In the genomic region with DNA sequence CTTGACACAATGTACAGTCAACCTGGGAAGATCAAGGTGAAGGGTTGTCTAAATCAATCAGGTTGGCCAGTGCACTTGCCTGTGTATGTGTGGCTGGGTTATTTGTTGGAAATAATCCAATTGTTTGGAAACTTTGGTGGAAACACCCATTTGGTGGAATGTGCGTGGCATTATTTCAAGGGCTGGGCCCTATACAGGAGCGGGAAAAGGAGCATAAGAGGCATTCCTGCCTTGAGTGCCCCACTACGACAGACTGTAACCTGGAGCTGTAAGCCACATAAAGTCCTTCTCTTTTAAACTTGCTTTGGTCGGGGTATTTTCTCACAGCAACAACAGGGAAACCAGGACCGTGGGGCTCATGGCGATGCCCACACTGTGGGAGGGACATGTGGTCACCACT, we compare ENCODE assay signal across 18 mouse cellular contexts.
"Had no signal": no experiment of that assay in that cellular context is flagged by ENCODE, and none has a peak within 500 bp of the region (broad histone marks: within the 10 kb centered on the region; RNA-seq: fewer than 3 reads in every experiment).

No protein-coding gene starts in this region.

- H3K9me3 ChIP-seq: liver, embryonic 12.5 days; midbrain, embryonic 10.5 days; midbrain, embryonic 12.5 days; neural tube, embryonic 13.5 days; neural tube, embryonic 15.5 days had no signal

- DNase-seq: lung, embryonic 14.5 days; lung, postnatal 10 days; lung, postnatal 4 days; midbrain, embryonic 14.5 days; retina, postnatal 1 day; right cerebral cortex, adult 18-20 months; right cerebral cortex, postnatal 25 days; right cerebral cortex, postnatal 4 days; spleen, adult 18-20 months; thymus, adult 18-20 months; thymus, postnatal 14 days had no signal

- H3K27ac ChIP-seq: liver, embryonic 12.5 days; liver, embryonic 14.5 days; midbrain, embryonic 12.5 days; neural tube, embryonic 13.5 days had no signal

- H3K27me3 ChIP-seq: neural tube, embryonic 15.5 days had no signal

- H3K4me3 ChIP-seq: myocyte had no signal
